16 mouse cellular contexts compared by ENCODE assay signal in the genomic region with DNA sequence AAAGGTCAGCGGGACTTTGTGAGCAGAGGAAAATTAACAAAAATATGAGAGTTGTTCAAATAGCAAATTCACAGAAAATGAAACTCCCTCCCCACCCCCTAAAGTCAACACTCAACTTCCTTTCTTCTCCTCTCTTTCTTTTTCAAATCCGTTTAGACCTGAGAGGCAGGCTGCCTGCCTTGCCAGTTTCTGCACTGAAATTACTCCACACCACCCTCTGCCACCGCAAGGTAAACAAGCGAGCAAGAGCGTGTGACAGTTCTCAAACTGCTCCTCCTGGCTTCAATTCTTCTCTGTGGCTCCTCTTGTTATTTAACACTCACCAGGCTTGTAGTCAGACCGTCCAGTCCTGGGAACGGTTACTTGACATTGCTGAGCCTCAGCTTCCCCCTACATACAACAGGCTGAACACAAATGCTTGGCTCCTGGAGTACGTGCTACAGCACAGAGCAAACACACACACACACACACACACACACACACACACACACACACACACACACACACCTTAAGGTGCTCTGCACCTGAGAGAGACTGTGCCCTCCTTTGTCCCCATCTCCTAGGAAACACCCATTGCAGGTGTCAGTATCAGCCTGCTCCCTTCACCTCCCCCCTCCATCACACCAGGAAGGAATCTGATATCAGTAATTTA.
DNase-seq lines count a peak whose midpoint lies in the region; ATAC-seq and TF ChIP-seq lines count a peak whose summit lies in the region.
"Had no signal": no experiment of that assay in that cellular context is flagged by ENCODE, and none has a peak within 500 bp of the region (broad histone marks: within the 10 kb centered on the region; RNA-seq: fewer than 3 reads in every experiment).

No protein-coding gene starts in this region.

- H3K27me3 ChIP-seq in forebrain, embryonic 10.5 days (ENCODE audit: poor library complexity, severe bottlenecking), result peaks cover 13% of the 10 kb centered on the region; the same call in 1 of the 2 replicates
- no peaks in the 10 kb centered on the region for H3K27me3 ChIP-seq in forebrain, embryonic 15.5 days
- no peaks in the 10 kb centered on the region for H3K27me3 ChIP-seq in midbrain, embryonic 14.5 days (ENCODE audit: control insufficient read depth, insufficient read depth, low read length)
- no peaks in the 10 kb centered on the region for H3K27me3 ChIP-seq in midbrain, embryonic 16.5 days (ENCODE audit: control insufficient read depth, insufficient read depth, low read depth, low read length)
- H3K27me3 ChIP-seq in lung, postnatal 0 days (replicated peaks; ENCODE audit: insufficient read depth, low read length), result no peaks in the 10 kb centered on the region
- no peaks in the 10 kb centered on the region for H3K27me3 ChIP-seq in stomach, postnatal 0 days (ENCODE audit: control insufficient read depth, insufficient read depth, low read length)
- H3K27me3 ChIP-seq: megakaryocyte, embryonic 14.5 days had no signal

- H3K27ac ChIP-seq in forebrain, embryonic 10.5 days, result 0 out of 2 replicates have a peak overlapping the region, but pooled peaks have one; percentile 35
- H3K27ac ChIP-seq in forebrain, embryonic 15.5 days (replicated peaks), result no peak overlapping the region
- H3K27ac ChIP-seq in midbrain, embryonic 14.5 days (replicated peaks; ENCODE audit: low read depth, low read length), result no peak overlapping the region
- no peak overlapping the region for H3K27ac ChIP-seq in midbrain, embryonic 16.5 days (ENCODE audit: low read length)
- no peak overlapping the region for H3K27ac ChIP-seq in lung, postnatal 0 days (ENCODE audit: low read length)
- H3K27ac ChIP-seq in stomach, postnatal 0 days (replicated peaks), result no peak overlapping the region

- no peak for TF ChIP-seq EP300 in lung, postnatal 0 days (IDR thresholded peaks at IDR 0.05)
- TF ChIP-seq EP300 in stomach, postnatal 0 days (optimal IDR thresholded peaks at IDR 0.05), result no peak

- no peaks in the 10 kb centered on the region for H3K36me3 ChIP-seq in forebrain, embryonic 10.5 days (replicated peaks)
- no peaks in the 10 kb centered on the region for H3K36me3 ChIP-seq in forebrain, embryonic 15.5 days
- H3K36me3 ChIP-seq in midbrain, embryonic 14.5 days (ENCODE audit: control insufficient read depth, insufficient read depth, low read length), result no peaks in the 10 kb centered on the region
- H3K36me3 ChIP-seq in midbrain, embryonic 16.5 days (ENCODE audit: control insufficient read depth, insufficient read depth, low read length), result no peaks in the 10 kb centered on the region
- no peaks in the 10 kb centered on the region for H3K36me3 ChIP-seq in lung, postnatal 0 days (ENCODE audit: insufficient read depth, low read length)
- H3K36me3 ChIP-seq in stomach, postnatal 0 days (ENCODE audit: control insufficient read depth, insufficient read depth, low read length), result no peaks in the 10 kb centered on the region

- no peak overlapping the region for H3K9ac ChIP-seq in forebrain, embryonic 15.5 days (replicated peaks)
- H3K9ac ChIP-seq in midbrain, embryonic 14.5 days (replicated peaks; ENCODE audit: low read length), result no peak overlapping the region
- no peak overlapping the region for H3K9ac ChIP-seq in midbrain, embryonic 16.5 days (ENCODE audit: low read depth, low read length)
- H3K9ac ChIP-seq in lung, postnatal 0 days (replicated peaks; ENCODE audit: low read depth), result no peak overlapping the region
- no peak overlapping the region for H3K9ac ChIP-seq in stomach, postnatal 0 days (ENCODE audit: low read length)

- H3K4me2 ChIP-seq in forebrain, embryonic 15.5 days (replicated peaks), result no peak overlapping the region
- H3K4me2 ChIP-seq in midbrain, embryonic 14.5 days (ENCODE audit: low read length), result no peak overlapping the region
- no peak overlapping the region for H3K4me2 ChIP-seq in midbrain, embryonic 16.5 days (ENCODE audit: low read length)
- H3K4me2 ChIP-seq in lung, postnatal 0 days (replicated peaks; ENCODE audit: low read depth, low read length), result peak overlapping the region; percentile 32
- peak overlapping the region; percentile 32 for H3K4me2 ChIP-seq in stomach, postnatal 0 days (replicated peaks; ENCODE audit: low read depth)
- H3K4me2 ChIP-seq: liver, embryonic 11.5 days had no signal

- no peak for DNase-seq in forebrain, embryonic 10.5 days (ENCODE audit: extremely low spot score, low spot score)
- peak; percentile 17 for DNase-seq in midbrain, embryonic 14.5 days
- DNase-seq in lung, postnatal 0 days (ENCODE audit: low spot score), result peak; percentile 46
- DNase-seq in stomach, postnatal 0 days (ENCODE audit: low spot score), result peak; percentile 47
- DNase-seq in ovary, postnatal 14 days (ENCODE audit: low spot score), result no peak
- no peak for DNase-seq in urinary bladder, postnatal 4 days (ENCODE audit: low spot score in 2 of 2)
- DNase-seq: cerebellum, adult 2 months; kidney, postnatal 10 days; layer of hippocampus, adult 9-11 months; right cerebral cortex, postnatal 4 days; thymus, postnatal 25 days had no signal

- peak; percentile 5; the same call in 1 of the 2 replicates for TF ChIP-seq CTCF in lung, postnatal 0 days (IDR thresholded peaks at IDR 0.05)
- TF ChIP-seq CTCF in stomach, postnatal 0 days (IDR thresholded peaks at IDR 0.05; ENCODE audit: low read depth), result peak; percentile 14; the same call in 1 of the 2 replicates

- H3K4me1 ChIP-seq in forebrain, embryonic 10.5 days, result peaks cover 25% of the 10 kb centered on the region
- no peaks in the 10 kb centered on the region for H3K4me1 ChIP-seq in forebrain, embryonic 15.5 days
- H3K4me1 ChIP-seq in midbrain, embryonic 14.5 days (ENCODE audit: control insufficient read depth, insufficient read depth, low read length), result peaks cover 14% of the 10 kb centered on the region
- H3K4me1 ChIP-seq in midbrain, embryonic 16.5 days (ENCODE audit: control insufficient read depth, insufficient read depth, low read length), result peaks cover 24% of the 10 kb centered on the region
- no peaks in the 10 kb centered on the region for H3K4me1 ChIP-seq in lung, postnatal 0 days (ENCODE audit: insufficient read depth, low read depth, low read length)
- H3K4me1 ChIP-seq in stomach, postnatal 0 days (replicated peaks; ENCODE audit: control insufficient read depth, insufficient read depth), result no peaks in the 10 kb centered on the region
- H3K4me1 ChIP-seq: megakaryocyte, embryonic 14.5 days had no signal

- no peak for ATAC-seq in forebrain, embryonic 15.5 days (replicated peaks)
- no peak for ATAC-seq in midbrain, embryonic 14.5 days (ENCODE audit: low FRiP score, low TSS enrichment)
- no peak for ATAC-seq in midbrain, embryonic 16.5 days
- ATAC-seq in lung, postnatal 0 days, result peak; percentile 57
- ATAC-seq in stomach, postnatal 0 days (ENCODE audit: low FRiP score, low TSS enrichment), result peak; percentile 70; the same call in 1 of the 2 replicates
- ATAC-seq: Patski had no signal

- 61% methylated on average over 8 of the region's 8 CpGs for WGBS in forebrain, embryonic 10.5 days
- 54% methylated on average over 8 of the region's 8 CpGs for WGBS in forebrain, embryonic 15.5 days
- WGBS in midbrain, embryonic 14.5 days, result 52% methylated on average over 8 of the region's 8 CpGs
- WGBS in midbrain, embryonic 16.5 days, result 48% methylated on average over 8 of the region's 8 CpGs
- 27% methylated on average over 8 of the region's 8 CpGs for WGBS in lung, postnatal 0 days
- WGBS in stomach, postnatal 0 days, result 26% methylated on average over 8 of the region's 8 CpGs

- H3K9me3 ChIP-seq in forebrain, embryonic 10.5 days, result no peaks in the 10 kb centered on the region
- no peaks in the 10 kb centered on the region for H3K9me3 ChIP-seq in forebrain, embryonic 15.5 days
- H3K9me3 ChIP-seq in midbrain, embryonic 14.5 days (ENCODE audit: control insufficient read depth, low read length), result no peaks in the 10 kb centered on the region
- no peaks in the 10 kb centered on the region for H3K9me3 ChIP-seq in midbrain, embryonic 16.5 days (replicated peaks; ENCODE audit: control insufficient read depth, low read length, poor library complexity, severe bottlenecking)
- no peaks in the 10 kb centered on the region for H3K9me3 ChIP-seq in lung, postnatal 0 days (ENCODE audit: low read length)
- H3K9me3 ChIP-seq in stomach, postnatal 0 days (ENCODE audit: control insufficient read depth, low read length), result no peaks in the 10 kb centered on the region

- no peak overlapping the region for H3K4me3 ChIP-seq in forebrain, embryonic 10.5 days
- H3K4me3 ChIP-seq in forebrain, embryonic 15.5 days, result no peak overlapping the region
- H3K4me3 ChIP-seq in midbrain, embryonic 14.5 days (replicated peaks; ENCODE audit: low read depth, low read length), result no peak overlapping the region
- no peak overlapping the region for H3K4me3 ChIP-seq in midbrain, embryonic 16.5 days (ENCODE audit: low read depth, low read length)
- no peak overlapping the region for H3K4me3 ChIP-seq in lung, postnatal 0 days (ENCODE audit: low read depth, low read length)
- no peak overlapping the region; the same call in 1 of the 2 replicates for H3K4me3 ChIP-seq in stomach, postnatal 0 days (ENCODE audit: low read depth, low read length)
- H3K4me3 ChIP-seq: megakaryocyte, embryonic 14.5 days had no signal

Comparison
In these comparisons a context has a peak if more than half of its experiments do, and no peak if none do; other contexts are left out.
1. DNase-seq: peak in midbrain, embryonic 14.5 days (single experiment), lung, postnatal 0 days (single experiment) and stomach, postnatal 0 days (single experiment); none in forebrain, embryonic 10.5 days (single experiment), ovary, postnatal 14 days (single experiment) and urinary bladder, postnatal 4 days (0 of 2).
2. ATAC-seq: peak in lung, postnatal 0 days (single experiment) and stomach, postnatal 0 days (single experiment); none in forebrain, embryonic 15.5 days (single experiment), midbrain, embryonic 14.5 days (single experiment) and midbrain, embryonic 16.5 days (single experiment).
3. H3K4me2 ChIP-seq: peak in lung, postnatal 0 days (single experiment) and stomach, postnatal 0 days (single experiment); none in forebrain, embryonic 15.5 days (single experiment), midbrain, embryonic 14.5 days (single experiment) and midbrain, embryonic 16.5 days (single experiment).